Mouse (Mus musculus): ENCODE measurements around the gene Mfap4.

The Mfap4 gene

GRCm38 (mm10) chr11:61518871-61519270, 33.6 kb downstream of the Mfap4 start:
- DNase-seq (ENCODE audit: low spot score) = no peak

GRCm38 (mm10) chr11:61519484-61520107, 34.4 kb downstream of the Mfap4 start:
- no peak for DNase-seq (ENCODE audit: low spot score)

GRCm38 (mm10) chr11:61526872-61527271, 41.6 kb downstream of the Mfap4 start:
- DNase-seq (ENCODE audit: low spot score) = no peak

- no peak for DNase-seq (ENCODE audit: low spot score)
Observed at GRCm38 (mm10) chr11:61529268-61529713, 44.1 kb downstream of the Mfap4 start.

GRCm38 (mm10) chr11:61532820-61533219, 47.6 kb downstream of the Mfap4 start:
- DNase-seq (ENCODE audit: low spot score) = no peak

- DNase-seq (ENCODE audit: low spot score) = no peak
Observed at GRCm38 (mm10) chr11:61533571-61533970, 48.3 kb downstream of the Mfap4 start.

GRCm38 (mm10) chr11:61535530-61535929, 50.3 kb downstream of the Mfap4 start:
- DNase-seq (ENCODE audit: low spot score) = no peak

- DNase-seq (ENCODE audit: low spot score) = no peak
Observed at GRCm38 (mm10) chr11:61536952-61537351, 51.7 kb downstream of the Mfap4 start.

GRCm38 (mm10) chr11:61537362-61537761, 52.1 kb downstream of the Mfap4 start:
- DNase-seq (ENCODE audit: low spot score) = no peak

All from urinary bladder, postnatal 25 days (tissue).